Mouse (Mus musculus) liver, adult 2 months (tissue): ENCODE measurements around the gene Exoc7. TPM values are rescaled to one million over a fixed set of nuclear protein-coding genes. Genes with fewer than 3 reads are reported as not detected.

ENCODE experiments used
- DNase-seq: peaks from one replicate; pipeline ENCODE4 v3.0.0-alpha.2; 2011; ENCODE audit warnings: low read depth, low spot score; ENCODE audit errors: extremely low read depth
- H3K27ac ChIP-seq: fragments of 200-500 bp; replicated peaks from 2 replicates; pipeline ENCODE4 v1.5.1; 2012; ENCODE audit warnings: low read depth, mild to moderate bottlenecking, control low read depth, inconsistent platforms, low read length; ENCODE audit not compliant: insufficient read depth
- H3K27me3 ChIP-seq: fragments of 200-500 bp; 2 replicates; pipeline ENCODE4 v1.6.1; 2012; ENCODE audit warnings: mild to moderate bottlenecking, moderate library complexity, low read length, inconsistent platforms; ENCODE audit not compliant: control insufficient read depth, insufficient read depth
- H3K36me3 ChIP-seq: fragments of 200-500 bp; 2 replicates; pipeline ENCODE4 v1.6.1; 2012; ENCODE audit warnings: low read length, inconsistent platforms; ENCODE audit not compliant: control insufficient read depth, insufficient read depth
- H3K4me1 ChIP-seq: fragments of 200-500 bp; 2 replicates; pipeline ENCODE4 v1.6.1; 2011; ENCODE audit warnings: low read length; ENCODE audit not compliant: control insufficient read depth, insufficient read depth
- H3K4me3 ChIP-seq: fragments of 200-500 bp; 2 replicates; pipeline ENCODE4 v1.5.1; 2011; ENCODE audit warnings: low read depth, mild to moderate bottlenecking, control low read depth, low read length, moderate library complexity; ENCODE audit not compliant: insufficient read depth
- H3K79me2 ChIP-seq: fragments of 200-500 bp; 2 replicates; pipeline ENCODE4 v1.6.1; 2012; ENCODE audit warnings: inconsistent platforms, mild to moderate bottlenecking, low read length, moderate library complexity; ENCODE audit not compliant: control insufficient read depth, insufficient read depth
- H3K9ac ChIP-seq: fragments of 200-500 bp; 2 replicates; pipeline ENCODE4 v1.6.1; 2012; ENCODE audit warnings: low read depth, mild to moderate bottlenecking, control low read depth, inconsistent platforms, low read length
- CTCF ChIP-seq: fragments of 200-500 bp; IDR thresholded peaks from 2 replicates; pipeline ENCODE4 v1.5.1; 2011; ENCODE audit warnings: low read depth, low read length, control low read depth
- POLR2A ChIP-seq: fragments of 200-500 bp; IDR thresholded peaks from 2 replicates; pipeline ENCODE4 v1.6.1; 2011; ENCODE audit warnings: low read length, control low read depth; ENCODE audit not compliant: insufficient read depth; ENCODE audit errors: extremely low read depth
- WGBS: fragments of 180-500 bp; shearing (Covaris S2); methylation state at CpG from one replicate; pipeline ENCODE4 v1.1.7; 2018; 5-methylcytosine and 5-hydroxymethylcytosine counted together
- polyA plus RNA-seq: library from polyadenylated mRNA; depleted of rRNA; stranded (reverse); fragments of >200 nt; gene quantifications from 2 replicates; pipeline ENCODE4 v1.2.3, GENCODE M21; 2012
- total RNA-seq: library from RNA; depleted of rRNA; stranded (reverse); fragments of >200 nt; gene quantifications from 2 replicates; pipeline ENCODE4 v1.2.3, GENCODE M21; 2014

The Exoc7 gene
- total and polyA plus RNA-seq, 2 experiments, result 15.9 to 19.5 TPM

- 66% methylated on average over 25 of the region's 25 CpGs for WGBS
- no peaks in the 10 kb centered on the region for H3K27me3 ChIP-seq
Measured at GRCm38 (mm10) chr11:116342069-116342791, 35.2 kb upstream of the Exoc7 start.

GRCm38 (mm10) chr11:116337531-116337930 is 30.5 kb upstream of the Exoc7 start:
- H3K4me1 ChIP-seq, result no peaks in the 10 kb centered on the region
- no peak overlapping the region for H3K4me3 ChIP-seq
- no peak for DNase-seq
- no peak overlapping the region for H3K9ac ChIP-seq
- H3K79me2 ChIP-seq, result no peaks in the 10 kb centered on the region
- 65% methylated on average over 6 of the region's 6 CpGs for WGBS
- no peak for TF ChIP-seq CTCF
- TF ChIP-seq POLR2A, result no peak
- H3K36me3 ChIP-seq, result no peaks in the 10 kb centered on the region
- 0 out of 2 replicates have a peak, but pooled peaks cover 8% of the 10 kb centered on the region for H3K27me3 ChIP-seq
- H3K27ac ChIP-seq, result no peak overlapping the region

More at GRCm38 (mm10) chr11:116342069-116342791, 35.2 kb upstream of the Exoc7 start:
- TF ChIP-seq CTCF, result no peak
- no peak for TF ChIP-seq POLR2A
- DNase-seq, result peak; percentile 51
- no peaks in the 10 kb centered on the region for H3K36me3 ChIP-seq
- H3K27ac ChIP-seq, result no peak overlapping the region
- no peaks in the 10 kb centered on the region for H3K4me1 ChIP-seq
- H3K4me3 ChIP-seq, result no peak overlapping the region
- H3K79me2 ChIP-seq, result no peaks in the 10 kb centered on the region
- H3K9ac ChIP-seq, result no peak overlapping the region

GRCm38 (mm10) chr11:116337000-116337399 is 30.0 kb upstream of the Exoc7 start:
- 0 out of 2 replicates have a peak, but pooled peaks cover 8% of the 10 kb centered on the region for H3K27me3 ChIP-seq
- DNase-seq, result no peak
- no peaks in the 10 kb centered on the region for H3K36me3 ChIP-seq
- no peak overlapping the region for H3K4me3 ChIP-seq
- H3K4me1 ChIP-seq, result no peaks in the 10 kb centered on the region
- H3K79me2 ChIP-seq, result no peaks in the 10 kb centered on the region
- WGBS, result 68% methylated on average over 12 of the region's 12 CpGs
- no peak overlapping the region for H3K9ac ChIP-seq
- no peak overlapping the region for H3K27ac ChIP-seq
- no peak for TF ChIP-seq CTCF
- no peak for TF ChIP-seq POLR2A

DNA sequence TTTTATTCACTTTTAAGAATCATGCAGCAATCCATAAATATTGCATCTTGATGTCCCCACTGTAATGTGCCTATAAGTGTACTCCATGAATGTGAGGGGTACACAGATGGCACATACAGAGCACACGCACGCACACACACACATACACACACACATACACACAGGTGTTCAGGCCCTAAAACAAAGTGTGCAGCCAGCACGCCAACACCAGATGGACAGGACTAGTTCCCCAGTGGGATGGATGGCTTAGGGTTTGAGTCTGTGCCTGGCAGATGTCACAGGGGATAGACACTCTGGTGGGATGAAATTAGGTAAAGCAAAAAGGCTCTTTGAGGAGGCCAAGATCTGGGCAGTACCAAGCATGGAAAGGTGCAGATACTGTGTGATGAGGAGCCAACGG is 29.4 kb upstream of the Exoc7 start:
- no peak overlapping the region for H3K4me3 ChIP-seq
- no peaks in the 10 kb centered on the region for H3K36me3 ChIP-seq
- TF ChIP-seq POLR2A, result no peak
- DNase-seq, result no peak
- no peak overlapping the region for H3K9ac ChIP-seq
- 89% methylated on average over 4 of the region's 4 CpGs for WGBS
- H3K4me1 ChIP-seq, result no peaks in the 10 kb centered on the region
- no peaks in the 10 kb centered on the region for H3K79me2 ChIP-seq
- H3K27me3 ChIP-seq, result 0 out of 2 replicates have a peak, but pooled peaks cover 8% of the 10 kb centered on the region
- H3K27ac ChIP-seq, result no peak overlapping the region

- H3K4me1 ChIP-seq, result no peaks in the 10 kb centered on the region
- H3K36me3 ChIP-seq, result no peaks in the 10 kb centered on the region
- peak; percentile 62 for DNase-seq
- peak within 1 kb of the TSS; percentile 13; the same call in 1 of the 2 replicates for H3K9ac ChIP-seq
- H3K27me3 ChIP-seq, result 0 out of 2 replicates have a peak, but pooled peaks cover 8% of the 10 kb centered on the region
- no peak for TF ChIP-seq POLR2A
- peak; percentile 75 for TF ChIP-seq CTCF
- H3K27ac ChIP-seq, result no peak within 1 kb of the TSS
- H3K4me3 ChIP-seq, result peak within 1 kb of the TSS; percentile 70
- H3K79me2 ChIP-seq, result no peaks in the 10 kb centered on the region
- WGBS, result under 1% methylated on average over 61 of the region's 61 CpGs
Measured at GRCm38 (mm10) chr11:116335244-116336036, 28.4 kb upstream of the Exoc7 start, which contains the start of gene Foxj1. TSS of gene Foxj1 (minus strand) at chr11:116335399.
